Mouse (Mus musculus) testis, postnatal 10 days (tissue): ENCODE measurements around the gene Gtf3c2.
"Not testable (repeated sequence)": the region's sequence is repeated elsewhere in the genome, so short reads cannot be mapped to it uniquely, and the experiment has no call there.

Experiments used
- DNase-seq: peaks from one replicate; pipeline ENCODE4 v3.0.0; 2021; ENCODE audit warnings: low spot score

Gtf3c2 gene

GRCm38 (mm10) chr5:31179766-31180630, at the start of gene Gtf3c2, which contains the start of gene Gm29609:
Gene Gtf3c2 (minus strand): TSS chr5:31180144.
Gene Gm29609 (minus strand): TSS chr5:31179911.
- DNase-seq: peak; percentile 97

GRCm38 (mm10) chr5:31226641-31227040, 46.7 kb upstream of the Gtf3c2 start:
- no peak for DNase-seq

- DNase-seq: no peak
Observed at GRCm38 (mm10) chr5:31222696-31223095, 42.8 kb upstream of the Gtf3c2 start.

- no peak for DNase-seq
Observed at GRCm38 (mm10) chr5:31221304-31221945, 41.5 kb upstream of the Gtf3c2 start.

- peak; percentile 100 for DNase-seq
Observed at GRCm38 (mm10) chr5:31220448-31221303, 40.7 kb upstream of the Gtf3c2 start, which contains the start of gene Ppm1g. Gene Ppm1g (minus strand): TSS chr5:31220687.

GRCm38 (mm10) chr5:31219911-31220447, 40.0 kb upstream of the Gtf3c2 start:
- DNase-seq: peak; percentile 77

GRCm38 (mm10) chr5:31219474-31219873, 39.5 kb upstream of the Gtf3c2 start:
- no peak for DNase-seq

GRCm38 (mm10) chr5:31219070-31219469, 39.1 kb upstream of the Gtf3c2 start:
- DNase-seq: peak; percentile 45

GRCm38 (mm10) chr5:31218294-31218693, 38.4 kb upstream of the Gtf3c2 start:
- peak; percentile 39 for DNase-seq

- not testable (repeated sequence) for DNase-seq
Observed at GRCm38 (mm10) chr5:31216554-31216953, 36.6 kb upstream of the Gtf3c2 start.

GRCm38 (mm10) chr5:31204421-31204820, 24.5 kb upstream of the Gtf3c2 start:
- DNase-seq: no peak

- no peak for DNase-seq
Observed at GRCm38 (mm10) chr5:31203866-31204265, 23.9 kb upstream of the Gtf3c2 start.

- no peak for DNase-seq
Observed at GRCm38 (mm10) chr5:31202933-31203332, 23.0 kb upstream of the Gtf3c2 start.

- peak; percentile 90 for DNase-seq
Observed at GRCm38 (mm10) chr5:31201742-31202590, 22.0 kb upstream of the Gtf3c2 start, which contains the start of gene Zfp513. Gene Zfp513 (minus strand): TSS chr5:31202303.

- DNase-seq: no peak
Observed at GRCm38 (mm10) chr5:31201042-31201741, 21.2 kb upstream of the Gtf3c2 start.

- peak; percentile 62 for DNase-seq
Observed at GRCm38 (mm10) chr5:31200327-31200768, 20.4 kb upstream of the Gtf3c2 start.

- no peak for DNase-seq
Observed at GRCm38 (mm10) chr5:31199893-31200292, 19.9 kb upstream of the Gtf3c2 start.

- DNase-seq: no peak
Observed at GRCm38 (mm10) chr5:31199321-31199892, 19.5 kb upstream of the Gtf3c2 start.

- no peak for DNase-seq
Observed at GRCm38 (mm10) chr5:31198616-31199320, 18.8 kb upstream of the Gtf3c2 start.
